Mouse (Mus musculus) brain, embryonic 14.5 days (tissue): ENCODE results near the gene Rgma. TPM values are rescaled to one million over a fixed set of nuclear protein-coding genes. Genes with fewer than 3 reads are reported as not detected.

Experiments used
- DNase-seq: peaks from one replicate; pipeline ENCODE4 v3.0.0-alpha.2; 2011; ENCODE audit warnings: low read depth
- CTCF ChIP-seq: fragments of 200-500 bp; IDR thresholded peaks from 2 replicates; pipeline ENCODE4 v1.5.1; 2012; ENCODE audit warnings: inconsistent platforms, mild to moderate bottlenecking, moderate library complexity, borderline replicate concordance; ENCODE audit not compliant: insufficient read depth, insufficient read length; ENCODE audit errors: extremely low read depth
- POLR2A ChIP-seq: fragments of 200-500 bp; IDR thresholded peaks from 2 replicates; pipeline ENCODE4 v1.6.1; 2012; ENCODE audit warnings: mild to moderate bottlenecking, inconsistent platforms, borderline replicate concordance; ENCODE audit not compliant: poor library complexity, insufficient read depth, insufficient read length, severe bottlenecking; ENCODE audit errors: extremely low read depth
- polyA plus RNA-seq: library from polyadenylated mRNA; depleted of rRNA; stranded (reverse); fragments of >200 nt; gene quantifications from 2 replicates; pipeline ENCODE4 v1.2.3, GENCODE M21; 2012

Gene Rgma
- polyA plus RNA-seq, 1 experiment: 142 TPM

GRCm38 (mm10) chr7:73376101-73377001, 1.0 kb downstream of the Rgma start:
- TF ChIP-seq CTCF (peak; percentile 72; the same call in 1 of the 2 replicates), POLR2A (no peak)
- peak; percentile 98 for DNase-seq

GRCm38 (mm10) chr7:73377307-73377706, 2.0 kb downstream of the Rgma start:
- peak; percentile 76 for DNase-seq
- TF ChIP-seq POLR2A: no peak
- TF ChIP-seq CTCF: no peak

DNA sequence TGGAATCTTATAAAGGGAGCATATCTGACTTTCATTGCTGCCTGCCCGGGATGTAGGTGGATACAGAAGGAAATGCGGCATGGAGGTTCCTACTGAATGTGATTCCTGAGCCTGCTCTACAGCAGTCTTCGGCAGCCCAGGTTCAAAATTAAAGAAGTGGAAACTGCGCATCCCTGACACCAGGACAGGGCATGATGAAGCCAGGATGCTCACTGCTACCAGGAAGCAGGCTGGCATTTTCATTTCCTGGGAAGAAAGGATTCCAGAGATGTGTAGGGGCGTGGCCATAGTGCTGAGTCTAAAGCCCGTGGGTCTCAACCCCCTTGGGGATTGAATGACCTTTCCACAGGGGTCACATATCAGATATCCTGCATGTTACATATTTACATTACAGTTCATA, 2.7 kb downstream of the Rgma start:
- TF ChIP-seq POLR2A (no peak), CTCF (no peak)

DNA sequence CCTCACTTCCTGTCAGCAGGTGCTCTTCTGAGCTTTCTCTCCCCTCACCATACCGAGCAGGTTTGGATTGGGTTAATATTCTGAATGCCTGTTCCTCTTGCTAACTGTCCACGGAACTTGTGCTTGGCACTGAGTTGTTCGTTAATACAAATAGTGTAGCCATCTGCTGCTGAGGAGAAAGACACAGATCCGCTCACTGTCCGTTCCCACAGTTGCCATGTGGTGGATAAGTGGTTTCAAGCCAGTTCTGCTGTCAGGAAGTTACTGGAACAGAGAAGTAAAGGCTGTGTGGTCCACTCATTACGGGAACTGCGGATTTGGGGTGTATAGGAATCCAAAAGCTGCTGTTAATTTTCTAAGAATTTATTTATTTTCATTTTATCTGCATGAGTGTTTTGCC, 7.5 kb downstream of the Rgma start:
- DNase-seq: peak; percentile 62
- TF ChIP-seq CTCF: no peak

More for the DNA sequence above, 2.7 kb downstream of the Rgma start:
- no peak for DNase-seq

DNA sequence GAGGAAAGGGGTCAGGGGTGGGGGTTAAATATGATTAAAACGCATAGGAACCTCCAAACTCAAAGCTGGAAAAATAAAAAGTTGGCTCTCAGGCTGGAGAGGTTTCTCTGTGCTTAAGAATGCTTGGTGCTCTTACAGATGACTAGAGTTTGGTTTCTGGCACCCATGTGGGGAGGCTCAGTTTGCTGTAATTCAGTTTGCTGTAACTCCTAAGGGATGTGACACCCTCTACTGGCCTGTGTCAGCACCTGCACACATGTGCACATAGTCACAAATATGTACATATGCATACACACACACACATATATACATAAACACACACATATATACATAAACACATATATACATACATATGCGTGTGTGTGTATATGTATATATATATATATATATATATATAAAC, 13.6 kb downstream of the Rgma start:
- no peak for DNase-seq
- TF ChIP-seq CTCF: peak; percentile 20; the same call in 1 of the 2 replicates
- TF ChIP-seq POLR2A: no peak

GRCm38 (mm10) chr7:73389419-73389818, 14.1 kb downstream of the Rgma start:
- TF ChIP-seq POLR2A (no peak), CTCF (no peak)
- DNase-seq: no peak

GRCm38 (mm10) chr7:73389871-73390294, 14.6 kb downstream of the Rgma start:
- TF ChIP-seq POLR2A (no peak), CTCF (no peak)

DNA sequence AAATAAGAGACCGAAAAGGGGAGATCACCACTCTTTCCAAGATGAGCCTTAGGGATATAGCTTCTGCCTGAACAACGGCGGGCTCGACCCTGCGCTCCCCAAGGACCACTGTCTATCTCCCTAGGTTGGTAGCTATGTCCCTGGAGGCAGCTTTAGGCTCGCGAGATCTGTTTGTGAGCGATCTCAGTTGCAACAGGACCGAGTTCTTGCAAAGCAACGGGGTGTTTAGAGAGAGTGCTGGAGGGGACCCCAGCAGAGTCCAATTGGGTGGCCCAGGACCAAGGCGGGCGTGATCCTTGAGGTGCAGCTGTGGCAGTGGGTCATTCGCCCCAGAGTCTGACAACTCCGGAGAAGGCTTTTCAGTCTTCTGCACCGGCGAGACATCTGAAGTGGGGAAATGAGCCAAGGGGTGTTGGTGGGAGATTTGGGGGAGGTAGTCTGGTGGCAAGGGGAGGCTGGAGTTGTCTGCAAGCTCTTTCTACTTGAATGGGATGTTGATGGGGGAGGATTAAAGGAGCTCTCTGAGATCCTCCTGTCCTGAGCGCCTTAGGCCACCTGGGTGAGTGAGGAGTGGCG, 15.2 kb downstream of the Rgma start:
- DNase-seq: peak; percentile 73
- TF ChIP-seq CTCF (no peak), POLR2A (no peak)

More at GRCm38 (mm10) chr7:73389871-73390294, 14.6 kb downstream of the Rgma start:
- DNase-seq: peak; percentile 83

- TF ChIP-seq POLR2A: peak; percentile 45; the same call in 1 of the 2 replicates
- no peak for TF ChIP-seq CTCF
These were observed 15.8 kb downstream of the Rgma start for GRCm38 (mm10) chr7:73391002-73391517.

GRCm38 (mm10) chr7:73391518-73392321, 16.4 kb downstream of the Rgma start:
- DNase-seq: peak; percentile 86
- TF ChIP-seq CTCF: no peak
- no peak for TF ChIP-seq POLR2A

More at GRCm38 (mm10) chr7:73391002-73391517, 15.8 kb downstream of the Rgma start:
- peak; percentile 95 for DNase-seq

DNA sequence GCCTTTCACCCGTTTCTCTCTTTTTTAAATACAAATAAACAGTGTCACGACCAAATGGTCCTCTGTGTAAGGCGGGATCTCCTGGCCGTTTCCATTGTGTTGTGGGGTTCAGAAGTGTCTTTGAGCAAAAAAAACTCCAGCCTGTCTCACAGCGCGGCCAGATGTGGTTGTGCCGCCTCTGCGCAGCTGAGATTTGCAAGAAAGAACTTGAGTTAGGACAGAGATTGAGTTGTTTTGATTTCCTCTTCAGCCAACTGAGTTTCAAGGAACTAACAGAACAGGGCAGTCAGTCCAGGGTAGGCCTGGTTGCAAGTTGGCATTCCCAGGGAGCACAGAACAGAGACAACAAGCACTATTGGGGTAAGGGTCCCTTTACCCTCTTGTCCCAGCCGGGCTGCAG, 17.1 kb downstream of the Rgma start:
- peak; percentile 63 for DNase-seq
- no peak for TF ChIP-seq CTCF
- no peak for TF ChIP-seq POLR2A
